Mouse (Mus musculus) forebrain, postnatal 0 days (tissue): Measurements from ENCODE around the gene Plxnd1. TPM values are rescaled to one million over a fixed set of nuclear protein-coding genes. Genes with fewer than 3 reads are reported as not detected.

Experiments used
- ATAC-seq: fragments of 200-750 bp; cut with Nextera tagmentation; 2 replicates; pipeline ENCODE4 v1.8.0; 2017; ENCODE audit warnings: mild to moderate bottlenecking, moderate library complexity
- DNase-seq: peaks from one replicate; pipeline ENCODE4 v3.0.0-alpha.2; 2015
- H3K27ac ChIP-seq: fragments of 300-500 bp; sonication (generic); 2 replicates; pipeline ENCODE4 v1.5.1; 2014; ENCODE audit warnings: low read depth, mild to moderate bottlenecking, antibody characterized with exemption, low read length, moderate library complexity, mixed read lengths
- H3K27me3 ChIP-seq: fragments of 300-500 bp; sonication (generic); 2 replicates; pipeline ENCODE4 v1.6.1; 2014; ENCODE audit warnings: mild to moderate bottlenecking, low read length, mixed read lengths; ENCODE audit not compliant: insufficient read depth
- H3K36me3 ChIP-seq: fragments of 300-500 bp; sonication (generic); 2 replicates; pipeline ENCODE4 v1.6.1; 2014; ENCODE audit warnings: mild to moderate bottlenecking, moderate library complexity; ENCODE audit not compliant: insufficient read depth
- H3K4me1 ChIP-seq: fragments of 300-500 bp; sonication (generic); 2 replicates; pipeline ENCODE4 v1.6.1; 2014; ENCODE audit warnings: antibody characterized with exemption; ENCODE audit not compliant: insufficient read depth
- H3K4me2 ChIP-seq: fragments of 300-500 bp; sonication (generic); 2 replicates; pipeline ENCODE4 v1.6.1; 2014; ENCODE audit warnings: low read depth, mild to moderate bottlenecking, moderate library complexity
- H3K4me3 ChIP-seq: fragments of 300-500 bp; sonication (generic); 2 replicates; pipeline ENCODE4 v1.5.1; 2014; ENCODE audit warnings: low read depth, low read length, mixed read lengths
- H3K9ac ChIP-seq: fragments of 300-500 bp; sonication (generic); 2 replicates; pipeline ENCODE4 v1.6.1; 2014; ENCODE audit warnings: mild to moderate bottlenecking
- H3K9me3 ChIP-seq: fragments of 300-500 bp; sonication (generic); 2 replicates; pipeline ENCODE4 v1.6.1; 2016; ENCODE audit warnings: low read length
- CTCF ChIP-seq: sonication (generic); IDR thresholded peaks from 2 replicates; pipeline ENCODE4 v1.5.1; 2016; ENCODE audit warnings: antibody characterized with exemption, control low read depth, low read depth
- WGBS: fragments of 180-500 bp; shearing (Covaris S2); extraction: QIAGEN DNeasy Blood & Tissue Kit; methylation state at CpG from one replicate; pipeline ENCODE4 v1.1.7; 2014; 5-methylcytosine and 5-hydroxymethylcytosine counted together
- polyA plus RNA-seq: library from polyadenylated mRNA; unstranded; fragments of >200 nt; fragmentation: Nextera tagmentation; extraction: Ambion mirVana; gene quantifications from 2 replicates; pipeline ENCODE4 v1.2.1, GENCODE M21; 2015
- total RNA-seq: library from RNA; depleted of rRNA; stranded (reverse); fragments of >200 nt; gene quantifications from 2 replicates; pipeline ENCODE4 v1.2.3, GENCODE M21; 2014; rRNA removed

Plxnd1 gene
- total and polyA plus RNA-seq, 2 experiments from 2014 or later: 17.6 to 44.1 TPM

DNA sequence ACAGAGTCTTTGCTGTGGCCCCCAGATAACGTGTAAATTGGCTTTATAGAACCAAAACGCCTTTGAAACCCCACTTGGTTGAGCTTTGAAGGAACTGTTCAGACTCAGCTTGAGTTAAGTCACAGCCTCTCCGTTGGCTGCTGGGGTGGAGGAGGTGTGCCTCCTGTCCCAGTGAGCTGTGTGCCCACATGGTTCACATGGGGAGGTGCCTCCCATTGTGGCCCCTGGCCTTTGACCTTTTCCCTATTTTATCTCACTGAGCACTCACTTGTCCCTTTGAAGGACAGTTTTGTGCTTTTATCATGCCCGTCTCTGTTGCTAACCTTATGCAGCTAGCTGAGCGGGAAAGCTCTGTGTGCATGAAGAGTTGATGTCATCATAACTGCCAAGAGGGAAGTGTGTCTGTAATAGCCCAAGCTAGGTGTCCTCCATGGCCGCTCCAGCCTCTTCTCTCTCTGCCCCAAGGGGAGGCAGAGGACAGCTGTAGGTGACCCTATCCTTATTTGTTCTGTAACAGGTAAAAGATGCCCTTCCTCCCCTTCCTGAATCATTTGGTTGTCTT lies 86.3 kb downstream of the Plxnd1 start:
- H3K4me2 ChIP-seq: no peak overlapping the region
- H3K36me3 ChIP-seq: peaks cover 19% of the 10 kb centered on the region
- H3K9me3 ChIP-seq: no peaks in the 10 kb centered on the region
- H3K27ac ChIP-seq: no peak overlapping the region
- no peak for TF ChIP-seq CTCF
- H3K4me1 ChIP-seq: peaks cover 3% of the 10 kb centered on the region
- H3K27me3 ChIP-seq: no peaks in the 10 kb centered on the region
- DNase-seq (no peak), ATAC-seq (no peak)
- WGBS: 46% methylated on average over 6 of the region's 6 CpGs
- H3K4me3 ChIP-seq: no peak overlapping the region
- H3K9ac ChIP-seq: no peak overlapping the region

DNA sequence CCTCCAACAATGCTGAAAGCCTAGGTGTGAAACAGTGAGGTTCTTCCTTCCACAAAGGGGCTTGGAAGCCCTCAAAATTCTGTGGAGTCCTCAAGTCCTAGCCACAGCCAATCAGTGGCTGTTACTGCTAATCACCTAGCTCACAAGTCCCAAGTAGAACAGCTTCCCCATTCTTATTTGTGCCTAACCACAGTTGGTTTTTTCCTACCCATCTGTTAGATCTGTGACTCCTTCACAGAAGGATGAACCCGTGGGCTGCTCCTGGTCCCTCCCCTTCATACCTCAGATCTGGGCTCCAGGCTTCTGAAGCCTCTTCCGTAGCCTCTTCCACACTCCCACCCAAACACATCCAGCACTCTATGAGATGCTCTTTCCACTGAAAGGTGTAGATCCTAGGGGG lies 87.9 kb downstream of the Plxnd1 start:
- Histone ChIP-seq H3K4me2 (no peak overlapping the region), H3K27me3 (no peaks in the 10 kb centered on the region), H3K36me3 (peaks cover 19% of the 10 kb centered on the region), H3K9ac (no peak overlapping the region), H3K9me3 (no peaks in the 10 kb centered on the region), H3K4me3 (no peak overlapping the region), H3K27ac (no peak overlapping the region), H3K4me1 (peaks cover 4% of the 10 kb centered on the region; the same call in 1 of the 2 replicates)
- DNase-seq (no peak), ATAC-seq (no peak)
- 83% methylated on average over 2 of the region's 2 CpGs for WGBS
- TF ChIP-seq CTCF: no peak

DNA sequence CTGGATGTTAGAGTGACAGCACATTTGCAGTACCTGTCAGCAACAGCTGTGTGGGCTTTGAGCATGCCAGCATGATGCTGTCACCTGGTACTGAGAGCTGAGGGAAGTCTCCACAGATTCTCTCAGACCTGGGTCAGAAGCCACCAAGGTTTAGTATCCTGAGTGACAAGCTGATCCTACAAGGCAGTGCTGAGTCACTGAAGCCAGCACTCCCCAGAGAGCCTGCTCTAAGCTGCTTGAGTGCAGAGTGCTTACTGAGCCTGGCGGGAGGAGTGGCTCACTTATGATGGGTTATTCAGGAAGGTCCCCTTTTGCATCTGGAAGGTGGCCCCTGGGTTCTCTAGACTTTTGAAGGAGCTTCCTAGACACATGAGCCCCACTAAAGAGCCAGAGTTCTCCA lies 88.3 kb downstream of the Plxnd1 start:
- no peak for ATAC-seq
- Histone ChIP-seq H3K9me3 (no peaks in the 10 kb centered on the region), H3K9ac (no peak overlapping the region), H3K27me3 (no peaks in the 10 kb centered on the region), H3K36me3 (peaks cover 19% of the 10 kb centered on the region), H3K4me2 (no peak overlapping the region), H3K27ac (no peak overlapping the region), H3K4me1 (peaks cover 4% of the 10 kb centered on the region; the same call in 1 of the 2 replicates), H3K4me3 (no peak overlapping the region)
- TF ChIP-seq CTCF: no peak
- DNase-seq: no peak
- 90% methylated on average over 1 of the region's 1 CpGs for WGBS

DNA sequence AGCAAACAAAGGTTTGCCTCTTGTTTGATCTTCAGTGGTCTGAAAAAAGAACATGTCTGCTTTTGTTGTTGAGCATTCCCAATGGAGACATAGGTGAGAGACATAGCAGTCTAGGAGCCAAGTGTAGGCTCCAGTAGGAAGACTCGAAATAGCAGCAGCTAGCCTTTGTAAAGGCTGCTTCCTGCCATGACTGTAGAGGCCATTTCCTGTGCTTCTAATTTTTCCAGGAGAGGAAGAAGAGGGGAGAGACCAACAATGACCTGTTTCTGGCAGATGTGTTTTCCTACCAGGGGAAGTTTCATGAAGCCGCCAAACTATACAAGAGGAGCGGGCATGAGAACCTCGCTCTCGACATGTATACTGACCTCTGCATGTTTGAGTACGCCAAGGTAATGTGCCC lies 89.2 kb downstream of the Plxnd1 start:
- WGBS: 93% methylated on average over 6 of the region's 6 CpGs
- TF ChIP-seq CTCF: no peak
- no peak overlapping the region for H3K27ac ChIP-seq
- H3K9me3 ChIP-seq: no peaks in the 10 kb centered on the region
- no peaks in the 10 kb centered on the region for H3K27me3 ChIP-seq
- ATAC-seq: no peak
- no peak overlapping the region for H3K9ac ChIP-seq
- DNase-seq: no peak
- H3K36me3 ChIP-seq: peaks cover 19% of the 10 kb centered on the region
- H3K4me3 ChIP-seq: no peak overlapping the region
- peaks cover 4% of the 10 kb centered on the region; the same call in 1 of the 2 replicates for H3K4me1 ChIP-seq
- H3K4me2 ChIP-seq: no peak overlapping the region

Other genes starting within 250 kb of the Plxnd1 start
- gene Tmem40, start 232.6 kb downstream of the Plxnd1 start, total RNA-seq: 0.38 and 1.4 TPM in 2 replicates
- 0.73 and 1.1 TPM in 2 replicates for gene Tmem40, start 232.6 kb downstream of the Plxnd1 start, polyA plus RNA-seq
- gene Cand2, start 220.5 kb downstream of the Plxnd1 start, total RNA-seq: 5.2 and 6.6 TPM in 2 replicates
- gene Cand2, start 220.5 kb downstream of the Plxnd1 start, polyA plus RNA-seq: 2.9 and 4.2 TPM in 2 replicates
- 1,524 and 2,855 TPM in 2 replicates for gene Rpl32, start 186.3 kb downstream of the Plxnd1 start, total RNA-seq
- gene Rpl32, start 186.3 kb downstream of the Plxnd1 start, polyA plus RNA-seq: 1,212 and 1,517 TPM in 2 replicates
- 2.4 and 4.4 TPM in 2 replicates for gene Efcab12, start 156.6 kb downstream of the Plxnd1 start, total RNA-seq
- gene Efcab12, start 156.6 kb downstream of the Plxnd1 start, polyA plus RNA-seq: 1.4 and 1.7 TPM in 2 replicates
- gene Mbd4, start 141.6 kb downstream of the Plxnd1 start, total RNA-seq: 6.6 and 6.7 TPM in 2 replicates
- gene Mbd4, start 141.6 kb downstream of the Plxnd1 start, polyA plus RNA-seq: 4.3 and 6.8 TPM in 2 replicates
- gene Ift122, start 141.5 kb downstream of the Plxnd1 start, total RNA-seq: 27.1 and 32.6 TPM in 2 replicates
- gene Ift122, start 141.5 kb downstream of the Plxnd1 start, polyA plus RNA-seq: 17.6 and 25.6 TPM in 2 replicates
- gene Rho, start 63.3 kb downstream of the Plxnd1 start, total RNA-seq: 0.23 and 0.57 TPM in 2 replicates
- gene Rho, start 63.3 kb downstream of the Plxnd1 start, polyA plus RNA-seq: 0.08 TPM in 1 of 2 replicates, not detected in the other
- not detected in 2 replicates for gene H1foo, start 50.1 kb downstream of the Plxnd1 start, total RNA-seq
- gene H1foo, start 50.1 kb downstream of the Plxnd1 start, polyA plus RNA-seq: not detected in 2 replicates
- gene Tmcc1, start 198.5 kb upstream of the Plxnd1 start, total RNA-seq: 48.2 and 48.5 TPM in 2 replicates
- gene Tmcc1, start 198.5 kb upstream of the Plxnd1 start, polyA plus RNA-seq: 11.7 and 13.6 TPM in 2 replicates
- gene Washc2, start 213.0 kb upstream of the Plxnd1 start, total RNA-seq: 72.0 and 99.0 TPM in 2 replicates
- gene Washc2, start 213.0 kb upstream of the Plxnd1 start, polyA plus RNA-seq: 43.9 and 59.1 TPM in 2 replicates